Comparison of ENCODE assay signal across 19 mouse cellular contexts in genomic region chr3:145167766-145168165, GRCm38 (mm10). TPM values are rescaled to one million over a fixed set of nuclear protein-coding genes. Genes with fewer than 3 reads are reported as not detected.
A peak's percentile ranks its signal among the peaks of the same experiment; 100 is the strongest.
DNase-seq lines count a peak whose midpoint lies in the region; ATAC-seq and TF ChIP-seq lines count a peak whose summit lies in the region.
"Had no signal": no experiment of that assay in that cellular context is flagged by ENCODE, and none has a peak within 500 bp of the region (broad histone marks: within the 10 kb centered on the region; RNA-seq: fewer than 3 reads in every experiment).

No protein-coding gene starts in this region.

- no peak for TF ChIP-seq CTCF in CH12.LX (conservative IDR thresholded peaks at IDR 0.05 in 1 of 2, IDR thresholded peaks at IDR 0.05 in 1 of 2; ENCODE audit: low read depth in 2 of 2, low read length in 2 of 2)

- no peak for TF ChIP-seq POLR2A in CH12.LX (IDR thresholded peaks at IDR 0.05; ENCODE audit: low read depth, low read length)

- DNase-seq in heart, adult 11 months, result peak; percentile 12
- DNase-seq in midbrain, embryonic 11.5 days (ENCODE audit: low spot score, missing footprints), result peak; percentile 23
- no peak for DNase-seq in CH12.LX (ENCODE audit: extremely low read depth)
- DNase-seq in adrenal gland, postnatal 36 days, result peak; percentile 54 to 72
- DNase-seq in layer of hippocampus, adult 11-12 months (ENCODE audit: low spot score), result no peak
- DNase-seq: cerebellum, adult 8-10 months; gastrocnemius, postnatal 10 days; left cerebral cortex, postnatal 4 days; liver, embryonic 13.5 days; lung, postnatal 4 days; right cerebral cortex, postnatal 4 days had no signal

- dilution Hi-C loops in CH12.LX (cut with MboI; ENCODE audit: extremely low pct_ligation_motif_present, extremely low pct_unique_long_range_greater_than_20kb, low sequenced_read_pairs), result no loop called here

- no peak overlapping the region for H3K4me2 ChIP-seq in heart, embryonic 11.5 days
- no peak overlapping the region for H3K4me2 ChIP-seq in midbrain, embryonic 11.5 days
- no peak overlapping the region for H3K4me2 ChIP-seq in midbrain, embryonic 13.5 days (replicated peaks)
- H3K4me2 ChIP-seq in CH12.LX (ENCODE audit: insufficient read depth, low read depth, poor library complexity, severe bottlenecking), result no peak overlapping the region
- H3K4me2 ChIP-seq: embryonic facial prominence, embryonic 12.5 days; hindbrain, embryonic 12.5 days; liver, embryonic 13.5 days; midbrain, embryonic 12.5 days had no signal

- ATAC-seq in heart, embryonic 11.5 days (replicated peaks; ENCODE audit: insufficient number of reproducible peaks, low FRiP score, low TSS enrichment), result no peak
- no peak for ATAC-seq in midbrain, embryonic 11.5 days (ENCODE audit: low FRiP score)
- no peak for ATAC-seq in midbrain, embryonic 13.5 days
- ATAC-seq: forebrain, embryonic 16.5 days; inflammation-experienced regulatory T-cells, adult 6 months had no signal

- no peaks in the 10 kb centered on the region for H3K36me3 ChIP-seq in heart, embryonic 11.5 days (ENCODE audit: control insufficient read depth, insufficient read depth, low read length)
- H3K36me3 ChIP-seq in midbrain, embryonic 11.5 days (ENCODE audit: control insufficient read depth, insufficient read depth, low read length), result no peaks in the 10 kb centered on the region
- H3K36me3 ChIP-seq in midbrain, embryonic 13.5 days, result no peaks in the 10 kb centered on the region
- no peaks in the 10 kb centered on the region for H3K36me3 ChIP-seq in CH12.LX (replicated peaks in 1 of 2; ENCODE audit: control insufficient read depth in 1 of 2, insufficient read depth in 1 of 2, low read length in 1 of 2)
- H3K36me3 ChIP-seq: embryonic facial prominence, embryonic 12.5 days; hindbrain, embryonic 12.5 days; liver, embryonic 13.5 days; midbrain, embryonic 12.5 days had no signal

- H3K9me3 ChIP-seq in heart, embryonic 11.5 days (replicated peaks; ENCODE audit: control insufficient read depth, low read length), result no peaks in the 10 kb centered on the region
- no peaks in the 10 kb centered on the region for H3K9me3 ChIP-seq in midbrain, embryonic 11.5 days (ENCODE audit: control insufficient read depth, low read length)
- H3K9me3 ChIP-seq in midbrain, embryonic 13.5 days, result no peaks in the 10 kb centered on the region
- no peaks in the 10 kb centered on the region for H3K9me3 ChIP-seq in CH12.LX (replicated peaks; ENCODE audit: low read length)
- H3K9me3 ChIP-seq: embryonic facial prominence, embryonic 12.5 days; hindbrain, embryonic 12.5 days; liver, embryonic 13.5 days; midbrain, embryonic 12.5 days had no signal

- no peak overlapping the region for H3K4me3 ChIP-seq in heart, embryonic 11.5 days (ENCODE audit: low read depth, low read length)
- no peak overlapping the region for H3K4me3 ChIP-seq in midbrain, embryonic 11.5 days (ENCODE audit: low read depth, low read length)
- H3K4me3 ChIP-seq in midbrain, embryonic 13.5 days (replicated peaks), result no peak overlapping the region
- H3K4me3 ChIP-seq in CH12.LX (replicated peaks in 1 of 3; ENCODE audit: low read depth in 2 of 3, low read length in 2 of 3, poor library complexity in 1 of 3), result no peak overlapping the region
- H3K4me3 ChIP-seq: embryonic facial prominence, embryonic 12.5 days; hindbrain, embryonic 12.5 days; liver, embryonic 13.5 days; midbrain, embryonic 12.5 days; myocyte had no signal

- 75% methylated on average over 5 of the region's 5 CpGs for WGBS in heart, embryonic 11.5 days (ENCODE audit: insufficient replicate concordance)
- 85% methylated on average over 5 of the region's 5 CpGs for WGBS in midbrain, embryonic 11.5 days
- 89% methylated on average over 5 of the region's 5 CpGs for WGBS in midbrain, embryonic 13.5 days

- no peak; the same call in 1 of the 2 replicates for TF ChIP-seq EP300 in CH12.LX (IDR thresholded peaks at IDR 0.05; ENCODE audit: low read length)

- H3K27me3 ChIP-seq in heart, embryonic 11.5 days (ENCODE audit: control insufficient read depth, insufficient read depth, low read length), result no peaks in the 10 kb centered on the region
- no peaks in the 10 kb centered on the region for H3K27me3 ChIP-seq in midbrain, embryonic 11.5 days (ENCODE audit: control insufficient read depth, insufficient read depth, low read length)
- H3K27me3 ChIP-seq in midbrain, embryonic 13.5 days, result no peaks in the 10 kb centered on the region
- no peaks in the 10 kb centered on the region for H3K27me3 ChIP-seq in CH12.LX (replicated peaks)
- H3K27me3 ChIP-seq: embryonic facial prominence, embryonic 12.5 days; hindbrain, embryonic 12.5 days; liver, embryonic 13.5 days; midbrain, embryonic 12.5 days had no signal

- in situ Hi-C loops in CH12.LX (cut with MboI; ENCODE audit: low pct_ligation_motif_present, low pct_unique_long_range_greater_than_20kb, low sequenced_read_pairs), result no loop called here

- H3K4me1 ChIP-seq in heart, embryonic 11.5 days (ENCODE audit: control insufficient read depth, insufficient read depth, low read length), result no peaks in the 10 kb centered on the region
- no peaks in the 10 kb centered on the region for H3K4me1 ChIP-seq in midbrain, embryonic 11.5 days (ENCODE audit: control insufficient read depth, insufficient read depth, low read length)
- no peaks in the 10 kb centered on the region for H3K4me1 ChIP-seq in midbrain, embryonic 13.5 days (replicated peaks)
- H3K4me1 ChIP-seq in CH12.LX (ENCODE audit: control insufficient read depth in 1 of 2, insufficient read depth in 2 of 2), result peaks cover 29 to 65% of the 10 kb centered on the region in 2 experiments
- H3K4me1 ChIP-seq: embryonic facial prominence, embryonic 12.5 days; hindbrain, embryonic 12.5 days; liver, embryonic 13.5 days; midbrain, embryonic 12.5 days had no signal

- H3K79me2 ChIP-seq in CH12.LX (replicated peaks; ENCODE audit: control insufficient read depth, extremely low read depth, insufficient read depth, poor library complexity, severe bottlenecking), result no peaks in the 10 kb centered on the region

- no peak for TF ChIP-seq RAD21 in CH12.LX (IDR thresholded peaks at IDR 0.05; ENCODE audit: low read depth, low read length)

- no peak overlapping the region for H3K27ac ChIP-seq in heart, embryonic 11.5 days (ENCODE audit: low read depth, low read length)
- no peak overlapping the region for H3K27ac ChIP-seq in midbrain, embryonic 11.5 days (ENCODE audit: low read depth, low read length)
- H3K27ac ChIP-seq in midbrain, embryonic 13.5 days, result no peak overlapping the region
- no peak overlapping the region for H3K27ac ChIP-seq in CH12.LX (ENCODE audit: insufficient read depth, low read depth)
- H3K27ac ChIP-seq: embryonic facial prominence, embryonic 12.5 days; hindbrain, embryonic 12.5 days; liver, embryonic 13.5 days; midbrain, embryonic 12.5 days had no signal

- H3K9ac ChIP-seq in heart, embryonic 11.5 days (ENCODE audit: low read depth, low read length), result no peak overlapping the region
- H3K9ac ChIP-seq in midbrain, embryonic 11.5 days (ENCODE audit: low read length), result no peak overlapping the region
- no peak overlapping the region for H3K9ac ChIP-seq in midbrain, embryonic 13.5 days (replicated peaks)
- no peak overlapping the region for H3K9ac ChIP-seq in CH12.LX (ENCODE audit: insufficient read depth, low read depth)
- H3K9ac ChIP-seq: embryonic facial prominence, embryonic 12.5 days; hindbrain, embryonic 12.5 days; liver, embryonic 13.5 days; midbrain, embryonic 12.5 days had no signal

TF ChIP-seq in CH12.LX, 34 proteins besides CTCF, POLR2A, EP300 and RAD21:
- TF ChIP-seq KAT2A (IDR thresholded peaks at IDR 0.05; ENCODE audit: insufficient replicate concordance, low read length) (no peak), CHD2 (IDR thresholded peaks at IDR 0.05; ENCODE audit: low read length) (0 out of 2 replicates have a peak, but pooled peaks have one; percentile 32), BHLHE40 (IDR thresholded peaks at IDR 0.05; ENCODE audit: low read depth, low read length) (no peak), JUN (IDR thresholded peaks at IDR 0.05; ENCODE audit: insufficient read depth, low read depth, low read length) (peak; percentile 32; the same call in 1 of the 2 replicates), ZKSCAN1 (IDR thresholded peaks at IDR 0.05; ENCODE audit: borderline replicate concordance, low read depth, low read length) (no peak)

RNA-seq across cellular contexts. Expression of gene Odf2l, which starts 49.4 kb away (rescaled TPM):
- 13.9 and 14.3 TPM in 2 replicates for polyA plus RNA-seq in heart, embryonic 11.5 days (2014; fragmentation: Nextera tagmentation; extraction: Ambion mirVana)
- polyA plus RNA-seq in midbrain, embryonic 11.5 days (2014; fragmentation: Nextera tagmentation; extraction: Ambion mirVana), result 30.0 and 34.3 TPM in 2 replicates
- 19.1 and 21.1 TPM in 2 replicates for polyA plus RNA-seq in midbrain, embryonic 13.5 days (2015; fragmentation: Nextera tagmentation; extraction: Ambion mirVana)
- total RNA-seq in CH12.LX (2012; rRNA removed) (22.6 and 26.1 TPM in 2 replicates), CH12.LX (2014; rRNA removed) (51.1 and 53.9 TPM in 2 replicates)
- 37.8 and 39.1 TPM in 2 replicates for polyA plus RNA-seq in CH12.LX (2012; ENCODE audit: insufficient read length, low read depth)
- 10 to 100 TPM; 16.4 to 23.5 TPM for total RNA-seq in adrenal gland, postnatal 36 days (2021)

Comparison
In these comparisons a context has a peak if more than half of its experiments do, and no peak if none do; other contexts are left out.
1. DNase-seq: peak in heart, adult 11 months (single experiment), midbrain, embryonic 11.5 days (single experiment) and adrenal gland, postnatal 36 days (2 of 2); none in CH12.LX (single experiment) and layer of hippocampus, adult 11-12 months (single experiment).